In the genomic region with DNA sequence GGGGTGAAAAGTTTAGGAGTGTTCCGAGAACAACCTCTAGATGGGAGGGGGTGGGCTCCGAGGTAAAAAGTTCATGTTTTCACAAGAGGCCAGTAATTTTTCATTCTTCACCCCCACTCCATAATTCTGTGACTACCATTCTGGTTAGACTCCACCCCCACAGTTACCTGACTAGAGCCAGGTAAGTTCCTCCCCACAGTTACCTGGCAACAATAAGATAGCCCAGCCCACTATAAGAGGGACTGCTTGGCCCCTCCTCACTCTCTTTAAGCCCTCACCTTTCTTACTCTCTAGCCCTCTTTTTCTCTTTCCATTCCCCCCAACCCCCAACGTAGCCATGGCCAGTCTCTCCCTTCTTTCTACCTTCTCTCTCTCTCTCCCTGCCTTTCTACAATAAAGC, we compare ENCODE assay signal across 6 mouse cellular contexts. TPM values are rescaled to one million over a fixed set of nuclear protein-coding genes. Genes with fewer than 3 reads are reported as not detected.
DNase-seq lines count a peak whose midpoint lies in the region; ATAC-seq and TF ChIP-seq lines count a peak whose summit lies in the region.
"Not testable (repeated sequence)": the region's sequence is repeated elsewhere in the genome, so short reads cannot be mapped to it uniquely, and the experiment has no call there.

No protein-coding gene starts in this region.

- 55% methylated on average over 2 of the region's 3 CpGs for WGBS in heart, embryonic 16.5 days
- 58% methylated on average over 2 of the region's 3 CpGs for WGBS in kidney, embryonic 16.5 days
- WGBS in liver, postnatal 0 days (ENCODE audit: insufficient replicate concordance): 66% methylated on average over 2 of the region's 3 CpGs
- WGBS in lung, postnatal 0 days: 41% methylated on average over 2 of the region's 3 CpGs
- WGBS in stomach, embryonic 16.5 days: 45% methylated on average over 2 of the region's 3 CpGs

- H3K4me3 ChIP-seq in heart, embryonic 16.5 days (ENCODE audit: low read length); kidney, embryonic 16.5 days (ENCODE audit: low read length); liver, postnatal 0 days (ENCODE audit: low read depth, low read length); lung, postnatal 0 days (ENCODE audit: low read depth, low read length); stomach, embryonic 16.5 days (replicated peaks; ENCODE audit: low read length): not testable (repeated sequence)

- TF ChIP-seq EP300 in liver, postnatal 0 days (IDR thresholded peaks at IDR 0.05; ENCODE audit: low read depth); lung, postnatal 0 days (IDR thresholded peaks at IDR 0.05): not testable (repeated sequence)

- not testable (repeated sequence) for TF ChIP-seq CTCF in liver, postnatal 0 days (IDR thresholded peaks at IDR 0.05; ENCODE audit: low read depth); lung, postnatal 0 days (IDR thresholded peaks at IDR 0.05)

- not testable (repeated sequence) for H3K9me3 ChIP-seq in heart, embryonic 16.5 days (replicated peaks; ENCODE audit: control insufficient read depth, low read length); kidney, embryonic 16.5 days (ENCODE audit: low read length); liver, postnatal 0 days (ENCODE audit: low read length); lung, postnatal 0 days (ENCODE audit: low read length); stomach, embryonic 16.5 days (replicated peaks; ENCODE audit: control insufficient read depth, low read length)

- H3K36me3 ChIP-seq in heart, embryonic 16.5 days (ENCODE audit: control insufficient read depth, insufficient read depth); kidney, embryonic 16.5 days (ENCODE audit: insufficient read depth, low read length); liver, postnatal 0 days (replicated peaks; ENCODE audit: insufficient read depth, low read length); lung, postnatal 0 days (ENCODE audit: insufficient read depth, low read length); stomach, embryonic 16.5 days (ENCODE audit: control insufficient read depth, insufficient read depth, low read length): not testable (repeated sequence)

- H3K27ac ChIP-seq in heart, embryonic 16.5 days (ENCODE audit: low read length); kidney, embryonic 16.5 days (ENCODE audit: low read length); stomach, embryonic 16.5 days (ENCODE audit: low read length): not testable (repeated sequence)
- H3K27ac ChIP-seq in liver, postnatal 0 days (ENCODE audit: low read depth): peak overlapping the region; percentile 39; the same call in 1 of the 2 replicates
- H3K27ac ChIP-seq in lung, postnatal 0 days (ENCODE audit: low read length): peak overlapping the region; percentile 64

- not testable (repeated sequence) for H3K4me1 ChIP-seq in heart, embryonic 16.5 days (ENCODE audit: control insufficient read depth, insufficient read depth, low read length); liver, postnatal 0 days (ENCODE audit: insufficient read depth)
- peaks cover 13% of the 10 kb centered on the region for H3K4me1 ChIP-seq in kidney, embryonic 16.5 days (ENCODE audit: insufficient read depth, low read length)
- peaks cover 20% of the 10 kb centered on the region; the same call in 1 of the 2 replicates for H3K4me1 ChIP-seq in lung, postnatal 0 days (ENCODE audit: insufficient read depth, low read depth, low read length)
- H3K4me1 ChIP-seq in stomach, embryonic 16.5 days (ENCODE audit: control insufficient read depth, insufficient read depth, low read length): peaks cover 16% of the 10 kb centered on the region; the same call in 1 of the 2 replicates

- not testable (repeated sequence) for ATAC-seq in heart, embryonic 16.5 days (replicated peaks; ENCODE audit: extremely low read depth, insufficient read depth, low FRiP score); liver, postnatal 0 days
- ATAC-seq in kidney, embryonic 16.5 days (ENCODE audit: low FRiP score, low TSS enrichment): 0 out of 2 replicates have a peak, but pooled peaks have one; percentile 4
- peak; percentile 90 for ATAC-seq in lung, postnatal 0 days
- ATAC-seq in stomach, embryonic 16.5 days (ENCODE audit: insufficient read depth, low FRiP score): peak; percentile 66; the same call in 1 of the 2 replicates

- peak; percentile 74 for DNase-seq in heart, adult 11 months
- DNase-seq in liver, postnatal 0 days: not testable (repeated sequence)
- DNase-seq in lung, postnatal 0 days (ENCODE audit: low spot score): peak; percentile 73

- H3K4me2 ChIP-seq in heart, embryonic 16.5 days (ENCODE audit: low read depth, low read length): peak overlapping the region; percentile 9; the same call in 1 of the 2 replicates
- H3K4me2 ChIP-seq in kidney, embryonic 16.5 days (replicated peaks; ENCODE audit: low read depth, low read length); liver, postnatal 0 days (ENCODE audit: low read depth, low read length); stomach, embryonic 16.5 days (ENCODE audit: low read depth, low read length): not testable (repeated sequence)
- H3K4me2 ChIP-seq in lung, postnatal 0 days (replicated peaks; ENCODE audit: low read depth, low read length): peak overlapping the region; percentile 37; the same call in 1 of the 2 replicates

- H3K9ac ChIP-seq in heart, embryonic 16.5 days (ENCODE audit: low read length); kidney, embryonic 16.5 days (replicated peaks; ENCODE audit: low read length); liver, postnatal 0 days (replicated peaks); lung, postnatal 0 days (replicated peaks; ENCODE audit: low read depth); stomach, embryonic 16.5 days (ENCODE audit: low read length): not testable (repeated sequence)

- not testable (repeated sequence) for H3K27me3 ChIP-seq in heart, embryonic 16.5 days (ENCODE audit: control insufficient read depth, insufficient read depth, low read length); kidney, embryonic 16.5 days (ENCODE audit: insufficient read depth, low read length); liver, postnatal 0 days (ENCODE audit: insufficient read depth, low read length); lung, postnatal 0 days (replicated peaks; ENCODE audit: insufficient read depth, low read length); stomach, embryonic 16.5 days (ENCODE audit: control insufficient read depth, insufficient read depth, low read length)

RNA-seq across cellular contexts. Expression of gene Abi1, which starts 25.1 kb away (rescaled TPM):
- 31.3 and 36.5 TPM in 2 replicates for polyA plus RNA-seq in heart, embryonic 16.5 days (2015; fragmentation: Nextera tagmentation; extraction: Ambion mirVana)
- polyA plus RNA-seq in kidney, embryonic 16.5 days (2015; fragmentation: Nextera tagmentation; extraction: Ambion mirVana): 51.4 and 52.5 TPM in 2 replicates
- polyA plus RNA-seq in liver, postnatal 0 days (2015; fragmentation: Nextera tagmentation; extraction: Ambion mirVana): 15.9 and 16.2 TPM in 2 replicates
- 51.5 and 54.0 TPM in 2 replicates for polyA plus RNA-seq in lung, postnatal 0 days (2015; fragmentation: Nextera tagmentation; extraction: Ambion mirVana)
- 59.7 and 66.9 TPM in 2 replicates for polyA plus RNA-seq in stomach, embryonic 16.5 days (2015; fragmentation: Nextera tagmentation; extraction: Ambion mirVana)

RNA-seq across cellular contexts. Expression of gene Acbd5, which starts 53.0 kb away (rescaled TPM):
- polyA plus RNA-seq in heart, embryonic 16.5 days (2015; fragmentation: Nextera tagmentation; extraction: Ambion mirVana): 25.2 and 27.7 TPM in 2 replicates
- 35.6 and 37.9 TPM in 2 replicates for polyA plus RNA-seq in kidney, embryonic 16.5 days (2015; fragmentation: Nextera tagmentation; extraction: Ambion mirVana)
- 38.3 and 41.5 TPM in 2 replicates for polyA plus RNA-seq in liver, postnatal 0 days (2015; fragmentation: Nextera tagmentation; extraction: Ambion mirVana)
- 34.1 and 38.7 TPM in 2 replicates for polyA plus RNA-seq in lung, postnatal 0 days (2015; fragmentation: Nextera tagmentation; extraction: Ambion mirVana)
- 41.8 and 42.5 TPM in 2 replicates for polyA plus RNA-seq in stomach, embryonic 16.5 days (2015; fragmentation: Nextera tagmentation; extraction: Ambion mirVana)
